Mouse (Mus musculus) erythroblast, embryonic 14.5 days (primary cell): ENCODE data around the gene Pcsk5. TPM values are rescaled to one million over a fixed set of nuclear protein-coding genes. Genes with fewer than 3 reads are reported as not detected.

Source experiments
- H3K27me3 ChIP-seq: 2 replicates; pipeline ENCODE4 v1.6.1; 2012; ENCODE audit warnings: inconsistent platforms; ENCODE audit not compliant: control insufficient read depth
- H3K36me3 ChIP-seq: 2 replicates; pipeline ENCODE4 v1.6.1; 2012; ENCODE audit warnings: mild to moderate bottlenecking, inconsistent platforms; ENCODE audit not compliant: control insufficient read depth
- H3K4me1 ChIP-seq: 2 replicates; pipeline ENCODE4 v1.6.1; 2012; ENCODE audit warnings: inconsistent platforms; ENCODE audit not compliant: control insufficient read depth
- H3K4me3 ChIP-seq: replicated peaks from 2 replicates; pipeline ENCODE3; 2012; ENCODE audit warnings: moderate library complexity, mild to moderate bottlenecking, inconsistent platforms
- H3K9me3 ChIP-seq: 2 replicates; pipeline ENCODE4 v1.6.1; 2012; ENCODE audit warnings: low read length, inconsistent platforms, mixed read lengths; ENCODE audit not compliant: control insufficient read depth
- GATA1 ChIP-seq: IDR thresholded peaks from 2 replicates; pipeline ENCODE4 v1.6.1; 2012; ENCODE audit warnings: low read length, inconsistent platforms, mixed read lengths
- TAL1 ChIP-seq: IDR thresholded peaks from 3 replicates; pipeline ENCODE4 v1.6.1; 2012; ENCODE audit warnings: low read length, inconsistent platforms, mixed read lengths
- polyA plus RNA-seq: library from polyadenylated mRNA; stranded (reverse); fragments of >175 nt; gene quantifications from 2 replicates; pipeline ENCODE4 v1.2.3, GENCODE M21; 2012

Pcsk5 gene
- polyA plus RNA-seq: 0.01 TPM in 1 of 2 replicates, not detected in the other

GRCm38 (mm10) chr19:17837471-17837859 is at the start of gene Pcsk5:
Gene Pcsk5 (minus strand): TSS chr19:17837632.
- Histone ChIP-seq H3K4me3 (peak within 1 kb of the TSS; percentile 53), H3K36me3 (no peaks in the 10 kb centered on the region), H3K9me3 (no peaks in the 10 kb centered on the region), H3K27me3 (peaks cover 41% of the 10 kb centered on the region), H3K4me1 (no peaks in the 10 kb centered on the region)
- TF ChIP-seq GATA1 (no peak), TAL1 (no peak)

GRCm38 (mm10) chr19:17875804-17876203 is 38.4 kb upstream of the Pcsk5 start:
- no peaks in the 10 kb centered on the region for H3K9me3 ChIP-seq
- H3K36me3 ChIP-seq: no peaks in the 10 kb centered on the region
- no peaks in the 10 kb centered on the region for H3K4me1 ChIP-seq
- TF ChIP-seq GATA1: no peak
- no peak for TF ChIP-seq TAL1
- no peak overlapping the region for H3K4me3 ChIP-seq
- no peaks in the 10 kb centered on the region for H3K27me3 ChIP-seq

GRCm38 (mm10) chr19:17874388-17874787 is 37.0 kb upstream of the Pcsk5 start:
- no peaks in the 10 kb centered on the region for H3K36me3 ChIP-seq
- no peaks in the 10 kb centered on the region; the same call in 1 of the 2 replicates for H3K27me3 ChIP-seq
- no peaks in the 10 kb centered on the region for H3K9me3 ChIP-seq
- no peak overlapping the region for H3K4me3 ChIP-seq
- no peaks in the 10 kb centered on the region for H3K4me1 ChIP-seq
- TF ChIP-seq TAL1 (no peak), GATA1 (no peak)

DNA sequence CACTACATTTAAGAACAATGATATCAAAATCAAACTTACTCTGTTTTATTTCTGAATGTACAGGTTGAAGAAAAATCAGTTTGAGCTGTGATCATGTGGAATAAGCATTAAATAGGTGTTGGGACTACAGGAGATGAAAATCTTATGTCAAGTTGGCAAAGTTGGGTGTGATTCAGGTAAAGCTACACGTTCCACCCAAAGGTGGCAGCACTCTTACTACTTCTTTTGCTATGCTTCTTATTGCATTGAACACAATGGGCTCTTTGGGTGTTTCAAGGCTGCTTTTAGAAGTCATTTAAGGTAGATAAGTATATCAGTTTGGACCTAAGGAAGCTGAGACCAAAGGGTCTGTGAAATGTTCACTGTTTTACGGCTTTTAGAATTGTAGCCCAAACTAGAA is 36.3 kb upstream of the Pcsk5 start:
- Histone ChIP-seq H3K4me1 (no peaks in the 10 kb centered on the region), H3K4me3 (no peak overlapping the region), H3K9me3 (no peaks in the 10 kb centered on the region), H3K27me3 (no peaks in the 10 kb centered on the region; the same call in 1 of the 2 replicates), H3K36me3 (no peaks in the 10 kb centered on the region)
- TF ChIP-seq TAL1 (no peak), GATA1 (no peak)

- H3K4me1 ChIP-seq: no peaks in the 10 kb centered on the region
- H3K9me3 ChIP-seq: no peaks in the 10 kb centered on the region
- TF ChIP-seq GATA1: no peak
- TF ChIP-seq TAL1: no peak
- no peaks in the 10 kb centered on the region for H3K36me3 ChIP-seq
- H3K27me3 ChIP-seq: no peaks in the 10 kb centered on the region; the same call in 1 of the 2 replicates
- no peak overlapping the region for H3K4me3 ChIP-seq
Observed at GRCm38 (mm10) chr19:17866317-17866891, 29.0 kb upstream of the Pcsk5 start.

- Histone ChIP-seq H3K27me3 (no peaks in the 10 kb centered on the region), H3K4me1 (no peaks in the 10 kb centered on the region)
- TF ChIP-seq GATA1: no peak
- TF ChIP-seq TAL1: no peak
Observed at GRCm38 (mm10) chr19:17860351-17861014, 23.1 kb upstream of the Pcsk5 start.

GRCm38 (mm10) chr19:17856741-17857140 is 19.3 kb upstream of the Pcsk5 start:
- no peak overlapping the region for H3K4me3 ChIP-seq
- no peaks in the 10 kb centered on the region for H3K9me3 ChIP-seq
- TF ChIP-seq TAL1: no peak
- no peak for TF ChIP-seq GATA1
- no peaks in the 10 kb centered on the region for H3K36me3 ChIP-seq
- H3K27me3 ChIP-seq: no peaks in the 10 kb centered on the region
- no peaks in the 10 kb centered on the region for H3K4me1 ChIP-seq

More at GRCm38 (mm10) chr19:17860351-17861014, 23.1 kb upstream of the Pcsk5 start:
- no peak overlapping the region for H3K4me3 ChIP-seq
- H3K36me3 ChIP-seq: no peaks in the 10 kb centered on the region
- no peaks in the 10 kb centered on the region for H3K9me3 ChIP-seq

DNA sequence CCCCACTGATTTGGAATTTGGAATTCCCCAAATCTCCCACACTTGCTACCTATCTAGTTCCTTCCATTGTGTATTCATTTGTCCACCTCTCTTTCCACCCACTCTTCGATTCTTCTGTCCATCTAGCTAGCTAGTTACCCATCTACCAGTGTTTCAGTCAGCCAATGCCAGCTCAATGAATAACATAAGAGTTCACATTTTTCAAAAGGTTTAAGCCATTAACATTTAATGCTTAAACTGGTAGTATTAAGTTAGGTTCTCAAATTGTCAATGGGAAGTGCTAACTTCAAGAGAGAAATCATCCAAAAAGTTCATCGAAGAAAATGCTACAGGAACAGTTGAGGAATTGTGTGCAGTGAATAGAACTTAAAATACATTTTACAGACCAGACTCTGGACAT is 11.0 kb upstream of the Pcsk5 start:
- H3K27me3 ChIP-seq: no peaks in the 10 kb centered on the region
- H3K36me3 ChIP-seq: no peaks in the 10 kb centered on the region
- no peak for TF ChIP-seq GATA1
- TF ChIP-seq TAL1: no peak

GRCm38 (mm10) chr19:17845967-17846366 is 8.5 kb upstream of the Pcsk5 start:
- no peaks in the 10 kb centered on the region for H3K4me1 ChIP-seq
- H3K4me3 ChIP-seq: no peak overlapping the region
- no peaks in the 10 kb centered on the region for H3K27me3 ChIP-seq
- TF ChIP-seq GATA1: no peak
- TF ChIP-seq TAL1: no peak
- H3K9me3 ChIP-seq: no peaks in the 10 kb centered on the region
- H3K36me3 ChIP-seq: no peaks in the 10 kb centered on the region

More for the DNA sequence above, 11.0 kb upstream of the Pcsk5 start:
- Histone ChIP-seq H3K4me1 (no peaks in the 10 kb centered on the region), H3K4me3 (no peak overlapping the region), H3K9me3 (no peaks in the 10 kb centered on the region)
